Mouse (Mus musculus) kidney, embryonic 14.5 days (tissue): ENCODE measurements at regions not wholly inside any gene's neighbourhood (a gene's known extent, or its start where the extent isn't known, plus 50 kb on each side); places are given as distances from the start of the nearest gene placed in this dataset.
"Not testable (repeated sequence)": the region's sequence is repeated elsewhere in the genome, so short reads cannot be mapped to it uniquely, and the experiment has no call there.

Experiments used
- ATAC-seq: fragments of 200-750 bp; cut with Nextera tagmentation; 2 replicates; pipeline ENCODE4 v1.8.0; 2017; ENCODE audit warnings: moderate number of reproducible peaks, mild to moderate bottlenecking, moderate TSS enrichment, moderate library complexity; ENCODE audit not compliant: low FRiP score, low TSS enrichment
- H3K27ac ChIP-seq: fragments of 300-500 bp; sonication (generic); 2 replicates; pipeline ENCODE4 v1.5.1; 2014; ENCODE audit warnings: low read depth, mild to moderate bottlenecking, low read length, moderate library complexity, mixed read lengths
- H3K27me3 ChIP-seq: fragments of 300-500 bp; sonication (generic); 2 replicates; pipeline ENCODE4 v1.6.1; 2014; ENCODE audit warnings: mild to moderate bottlenecking, low read length; ENCODE audit not compliant: control insufficient read depth, insufficient read depth
- H3K36me3 ChIP-seq: fragments of 300-500 bp; sonication (generic); 2 replicates; pipeline ENCODE4 v1.6.1; 2014; ENCODE audit warnings: low read length, mixed read lengths; ENCODE audit not compliant: control insufficient read depth, insufficient read depth
- H3K4me1 ChIP-seq: fragments of 300-500 bp; sonication (generic); 2 replicates; pipeline ENCODE4 v1.6.1; 2014; ENCODE audit warnings: low read length, mixed read lengths; ENCODE audit not compliant: control insufficient read depth, insufficient read depth
- H3K4me2 ChIP-seq: fragments of 300-500 bp; sonication (generic); replicated peaks from 2 replicates; pipeline ENCODE4 v1.6.1; 2014; ENCODE audit warnings: low read depth, mild to moderate bottlenecking, low read length
- H3K4me3 ChIP-seq: fragments of 300-500 bp; sonication (generic); 2 replicates; pipeline ENCODE4 v1.5.1; 2014; ENCODE audit warnings: mild to moderate bottlenecking, low read length
- H3K9ac ChIP-seq: fragments of 300-500 bp; sonication (generic); 2 replicates; pipeline ENCODE4 v1.6.1; 2014; ENCODE audit warnings: low read depth, mild to moderate bottlenecking, low read length, moderate library complexity
- H3K9me3 ChIP-seq: fragments of 300-500 bp; sonication (generic); 2 replicates; pipeline ENCODE4 v1.6.1; 2016; ENCODE audit warnings: low read length; ENCODE audit not compliant: control insufficient read depth
- WGBS: fragments of 180-500 bp; shearing (Covaris S2); extraction: QIAGEN DNeasy Blood & Tissue Kit; methylation state at CpG from one replicate; pipeline ENCODE4 v1.1.7; 2014; 5-methylcytosine and 5-hydroxymethylcytosine counted together

DNA sequence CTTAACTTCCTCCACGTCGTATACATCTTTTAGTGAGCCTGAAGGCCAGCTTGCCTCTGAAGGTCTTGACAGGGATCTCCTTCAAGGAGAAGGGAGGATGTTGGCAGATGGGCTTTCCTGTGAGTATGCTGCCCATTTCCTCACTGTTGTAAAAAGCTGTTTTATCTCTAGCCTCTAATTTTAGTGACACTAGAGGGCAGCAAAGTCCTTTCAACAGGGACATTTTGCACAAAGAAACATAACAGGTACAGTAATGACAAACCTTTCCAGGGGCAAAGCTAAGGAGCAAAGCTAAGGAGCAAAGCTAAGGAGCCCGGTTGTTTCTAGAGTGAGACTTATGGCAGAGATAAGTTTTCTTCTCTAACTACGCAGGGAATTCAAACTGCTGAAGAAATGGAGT is 59.0 kb upstream of the Kbtbd8 start:
- H3K27me3 ChIP-seq: no peaks in the 10 kb centered on the region
- H3K9ac ChIP-seq: no peak overlapping the region
- H3K9me3 ChIP-seq: no peaks in the 10 kb centered on the region
- no peak for ATAC-seq
- H3K4me3 ChIP-seq: no peak overlapping the region
- H3K4me2 ChIP-seq: no peak overlapping the region
- H3K4me1 ChIP-seq: peaks cover 12% of the 10 kb centered on the region
- WGBS: 39% methylated on average over 4 of the region's 4 CpGs
- no peaks in the 10 kb centered on the region for H3K36me3 ChIP-seq
- H3K27ac ChIP-seq: no peak overlapping the region

DNA sequence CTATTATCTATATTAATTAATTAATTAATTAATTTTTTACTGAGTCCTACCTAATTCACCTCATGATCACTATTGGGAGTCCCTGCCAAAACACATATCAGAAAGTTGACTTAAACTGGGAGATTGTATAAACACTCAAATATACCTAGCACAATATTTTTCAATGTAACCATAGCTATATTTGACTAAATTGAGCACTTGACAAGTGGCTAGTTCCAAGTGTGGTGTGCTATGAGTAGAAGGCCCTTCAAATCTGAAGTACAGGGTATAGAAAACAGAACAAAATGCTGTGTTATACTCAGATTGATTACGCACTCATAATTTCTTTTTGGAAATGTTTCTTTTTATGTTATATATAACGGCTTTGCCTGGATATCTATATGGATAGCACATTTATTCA is 60.8 kb upstream of the Kbtbd8 start:
- no peaks in the 10 kb centered on the region for H3K9me3 ChIP-seq
- no peaks in the 10 kb centered on the region for H3K36me3 ChIP-seq
- no peak overlapping the region for H3K4me3 ChIP-seq
- H3K27me3 ChIP-seq: no peaks in the 10 kb centered on the region
- no peak overlapping the region for H3K4me2 ChIP-seq
- ATAC-seq: no peak
- H3K27ac ChIP-seq: no peak overlapping the region
- WGBS: 94% methylated on average over 2 of the region's 2 CpGs
- H3K4me1 ChIP-seq: peaks cover 12% of the 10 kb centered on the region
- no peak overlapping the region for H3K9ac ChIP-seq

DNA sequence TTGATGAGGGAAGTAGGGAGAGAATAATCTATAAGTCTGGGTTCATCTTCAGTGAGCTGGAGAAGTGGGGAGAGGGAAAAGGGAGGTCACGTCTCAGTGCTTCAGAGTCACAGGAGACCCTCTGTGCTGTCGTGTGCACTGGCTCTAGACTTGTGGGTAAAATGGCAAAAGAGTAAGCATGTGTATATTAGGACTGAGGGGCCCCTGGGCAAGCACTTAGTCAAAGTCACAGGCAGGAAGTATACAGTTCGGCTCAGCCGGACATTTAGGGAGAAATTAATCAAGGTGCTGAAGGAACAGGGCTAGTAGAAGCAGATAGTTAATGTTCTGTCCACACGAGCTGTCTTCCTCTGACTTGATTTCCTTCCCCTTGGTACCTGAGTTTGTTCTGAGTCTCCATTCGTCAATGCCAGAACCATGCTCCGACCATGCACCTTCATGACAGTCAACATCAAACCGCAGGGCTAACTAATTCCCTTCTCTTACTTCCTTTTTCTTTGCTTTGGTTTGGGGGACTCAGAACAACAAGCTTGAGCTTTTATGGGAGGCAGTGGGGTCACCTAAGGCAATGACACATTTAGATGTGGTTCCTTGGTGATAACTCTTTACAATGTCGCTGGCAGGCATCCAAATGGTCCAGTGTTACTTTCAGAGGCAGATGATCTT is 63.2 kb upstream of the Kbtbd8 start:
- Histone ChIP-seq H3K4me3 (no peak overlapping the region), H3K36me3 (no peaks in the 10 kb centered on the region), H3K9me3 (no peaks in the 10 kb centered on the region), H3K9ac (no peak overlapping the region), H3K4me1 (peaks cover 12% of the 10 kb centered on the region), H3K4me2 (0 out of 2 replicates have a peak overlapping the region, but pooled peaks have one; percentile 0), H3K27ac (no peak overlapping the region), H3K27me3 (no peaks in the 10 kb centered on the region)
- 12% methylated on average over 9 of the region's 9 CpGs for whole genome bisulfite sequencing
- peak; percentile 77; the same call in 1 of the 2 replicates for ATAC-seq

DNA sequence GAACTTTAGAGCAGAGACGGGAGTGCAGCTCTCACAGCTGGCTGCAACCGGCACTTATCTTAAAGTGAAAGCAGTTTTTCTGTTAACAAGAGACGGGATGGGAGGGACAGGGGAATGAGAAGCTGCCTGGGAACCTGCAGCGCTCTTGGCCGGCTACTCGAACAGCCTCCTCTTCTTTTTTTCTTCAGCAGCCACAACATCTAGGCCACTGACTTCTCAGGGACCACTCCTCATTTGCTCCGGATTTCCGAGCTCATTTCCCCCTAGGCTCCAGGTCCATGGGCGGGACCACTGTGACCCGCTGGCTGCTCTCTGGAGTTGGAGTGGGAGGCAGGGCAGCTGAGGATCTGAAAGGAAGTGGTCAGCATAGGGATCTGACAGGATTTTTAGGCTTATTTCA is 75.7 kb upstream of the Kbtbd8 start:
- not testable (repeated sequence) for H3K4me2 ChIP-seq, H3K4me3 ChIP-seq, H3K36me3 ChIP-seq, H3K9ac ChIP-seq, H3K4me1 ChIP-seq, H3K27me3 ChIP-seq, H3K27ac ChIP-seq, ATAC-seq, H3K9me3 ChIP-seq
- 9% methylated on average over 5 of the region's 10 CpGs for WGBS

DNA sequence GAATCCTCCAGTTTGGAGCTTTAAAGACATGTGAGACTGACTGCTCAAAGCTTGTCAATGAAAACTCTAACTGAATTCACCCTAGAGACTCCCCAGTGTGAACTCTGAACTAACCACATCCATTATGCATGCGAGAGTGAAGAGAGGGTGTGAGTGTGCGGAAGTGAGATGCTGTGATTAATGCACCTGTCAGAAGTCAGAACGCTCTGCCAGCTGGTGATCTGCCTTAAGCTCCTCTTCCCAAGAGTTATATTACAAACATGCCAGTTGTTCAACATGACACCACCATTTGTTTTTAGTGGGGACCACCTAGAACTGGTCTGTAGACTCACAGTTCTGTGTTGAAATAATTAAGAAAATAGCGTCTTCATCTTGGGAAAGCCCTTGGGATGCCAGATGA is 92.8 kb upstream of the Kbtbd8 start:
- 14% methylated on average over 4 of the region's 4 CpGs for WGBS
- peak; percentile 57; the same call in 1 of the 2 replicates for ATAC-seq
- no peak overlapping the region for H3K4me3 ChIP-seq
- H3K9me3 ChIP-seq: no peaks in the 10 kb centered on the region
- no peak overlapping the region for H3K4me2 ChIP-seq
- no peaks in the 10 kb centered on the region for H3K36me3 ChIP-seq
- H3K9ac ChIP-seq: no peak overlapping the region
- no peaks in the 10 kb centered on the region for H3K27me3 ChIP-seq
- no peaks in the 10 kb centered on the region for H3K4me1 ChIP-seq
- H3K27ac ChIP-seq: no peak overlapping the region

DNA sequence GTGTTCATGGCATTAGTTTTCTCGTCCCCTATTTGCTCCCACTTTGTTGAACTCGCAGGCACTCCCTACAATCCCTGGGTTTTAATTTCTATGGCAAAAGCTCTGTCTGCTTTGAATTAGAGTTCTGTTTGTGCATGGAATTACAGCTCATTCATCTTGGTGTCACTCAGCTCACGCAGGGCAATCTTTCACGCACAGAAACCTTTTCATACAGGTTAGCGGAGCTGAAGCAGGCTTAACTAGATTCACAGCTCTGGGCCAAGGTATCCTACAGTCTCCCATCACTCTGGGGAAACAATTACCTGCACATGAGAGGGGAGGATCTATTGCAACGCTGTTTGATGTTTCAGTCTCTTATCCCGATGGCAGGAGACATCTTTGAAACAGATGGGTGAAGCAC is 95.3 kb upstream of the Kbtbd8 start:
- no peaks in the 10 kb centered on the region for H3K9me3 ChIP-seq
- no peaks in the 10 kb centered on the region for H3K4me1 ChIP-seq
- no peak overlapping the region for H3K4me3 ChIP-seq
- no peak overlapping the region for H3K4me2 ChIP-seq
- H3K27me3 ChIP-seq: no peaks in the 10 kb centered on the region
- no peak overlapping the region for H3K9ac ChIP-seq
- no peak for ATAC-seq
- no peak overlapping the region for H3K27ac ChIP-seq
- no peaks in the 10 kb centered on the region for H3K36me3 ChIP-seq
- WGBS: 30% methylated on average over 7 of the region's 7 CpGs

DNA sequence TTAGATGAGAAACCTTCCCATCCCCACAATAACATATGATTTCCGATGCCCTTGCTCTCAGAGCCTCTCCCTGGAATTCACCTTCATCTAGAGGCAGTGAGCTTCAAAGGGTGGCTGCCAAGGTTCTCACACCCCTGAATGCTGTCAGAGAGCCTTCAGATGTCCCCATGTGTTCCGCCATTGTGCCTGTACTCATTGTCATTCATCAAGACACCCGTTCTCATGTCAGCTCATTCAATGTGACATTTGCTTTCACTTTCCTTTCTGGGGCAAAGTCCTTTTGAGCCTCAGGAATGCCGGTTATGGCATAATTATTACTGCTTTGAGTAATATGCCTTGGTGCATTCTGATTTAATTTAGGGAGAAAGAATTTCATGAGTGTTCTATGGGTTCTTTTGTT is 99.1 kb upstream of the Kbtbd8 start:
- WGBS: 56% methylated on average over 4 of the region's 4 CpGs
- H3K4me3 ChIP-seq: no peak overlapping the region
- no peak overlapping the region for H3K27ac ChIP-seq
- no peak overlapping the region for H3K4me2 ChIP-seq
- H3K4me1 ChIP-seq: no peaks in the 10 kb centered on the region
- no peaks in the 10 kb centered on the region for H3K9me3 ChIP-seq
- H3K36me3 ChIP-seq: no peaks in the 10 kb centered on the region
- H3K27me3 ChIP-seq: no peaks in the 10 kb centered on the region
- no peak for ATAC-seq
- H3K9ac ChIP-seq: no peak overlapping the region

DNA sequence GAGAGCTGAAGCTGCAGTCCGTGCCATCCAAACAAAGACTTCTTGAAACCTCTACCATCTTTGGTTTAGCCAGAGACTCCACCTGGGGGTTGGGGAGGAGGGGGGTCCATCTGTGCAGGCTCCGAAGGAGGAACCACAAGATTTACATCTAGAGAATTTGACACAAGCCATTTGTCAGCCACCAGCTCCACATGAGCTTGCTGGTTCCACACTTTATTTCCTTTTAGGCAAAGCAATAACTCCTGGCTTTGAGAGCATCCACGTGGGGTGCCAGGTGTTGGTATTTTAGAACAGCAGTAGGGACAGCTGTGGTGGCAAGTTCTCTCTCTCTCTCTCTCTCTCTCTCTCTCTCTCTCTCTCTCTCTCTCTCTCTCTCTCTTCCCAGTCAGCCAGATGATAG is 99.6 kb upstream of the Kbtbd8 start:
- Histone ChIP-seq H3K4me2 (no peak overlapping the region), H3K27ac (no peak overlapping the region), H3K36me3 (no peaks in the 10 kb centered on the region), H3K4me1 (no peaks in the 10 kb centered on the region), H3K9me3 (no peaks in the 10 kb centered on the region), H3K9ac (no peak overlapping the region), H3K4me3 (no peak overlapping the region), H3K27me3 (no peaks in the 10 kb centered on the region)
- 20% methylated on average over 3 of the region's 3 CpGs for WGBS
- no peak for ATAC-seq

DNA sequence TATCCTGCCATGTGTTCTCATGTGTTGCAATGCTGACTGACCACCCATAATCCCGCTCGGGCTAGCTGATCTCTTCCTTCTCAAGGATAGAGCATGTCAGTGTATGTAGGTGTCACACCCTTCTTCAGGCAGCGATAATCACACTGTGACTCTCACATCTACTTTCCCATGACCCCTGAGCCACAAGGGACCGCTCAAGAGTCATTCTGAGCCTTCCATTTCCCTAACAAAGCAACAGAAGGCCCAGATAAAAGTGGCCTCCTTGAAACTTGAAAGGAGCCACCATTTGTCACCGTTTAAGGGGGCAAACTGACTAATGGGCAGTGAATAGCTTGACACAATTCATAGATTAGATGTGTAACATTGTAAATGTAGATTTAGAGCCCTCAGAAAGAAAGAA is 103.9 kb upstream of the Kbtbd8 start:
- H3K9ac ChIP-seq: no peak overlapping the region
- 29% methylated on average over 5 of the region's 5 CpGs for WGBS
- no peaks in the 10 kb centered on the region for H3K27me3 ChIP-seq
- H3K4me2 ChIP-seq: no peak overlapping the region
- H3K4me1 ChIP-seq: no peaks in the 10 kb centered on the region
- no peak for ATAC-seq
- no peaks in the 10 kb centered on the region for H3K9me3 ChIP-seq
- H3K36me3 ChIP-seq: no peaks in the 10 kb centered on the region
- H3K4me3 ChIP-seq: no peak overlapping the region
- no peak overlapping the region for H3K27ac ChIP-seq
